Mouse (Mus musculus) CH12.LX (cell line): ENCODE results near the gene Lhpp. TPM values are rescaled to one million over a fixed set of nuclear protein-coding genes. Genes with fewer than 3 reads are reported as not detected.
A peak's percentile ranks its signal among the peaks of the same experiment; 100 is the strongest.

Experiments used
- DNase-seq: peaks from one replicate; pipeline ENCODE4 v3.0.0-alpha.2; 2013; ENCODE audit errors: extremely low read depth
- H3K27ac ChIP-seq: 2 replicates; pipeline ENCODE4 v1.5.1; 2012; ENCODE audit warnings: low read depth, mild to moderate bottlenecking, control low read depth, moderate library complexity; ENCODE audit not compliant: insufficient read depth
- H3K27me3 ChIP-seq: replicated peaks from 2 replicates; pipeline ENCODE3; 2012; ENCODE audit warnings: inconsistent platforms
- H3K36me3 ChIP-seq, 2 experiments: replicated peaks in 1 of 2; 2 replicates each; pipeline versions ENCODE3 to v1.6.1; 2012; ENCODE audit warnings: inconsistent platforms in 1 of 2, low read length in 1 of 2, mild to moderate bottlenecking in 1 of 2, mixed read lengths in 1 of 2, moderate library complexity in 1 of 2; ENCODE audit not compliant: control insufficient read depth in 1 of 2, insufficient read depth in 1 of 2
- H3K4me1 ChIP-seq, 2 experiments: 2 replicates each; pipeline ENCODE4 v1.6.1; 2012; ENCODE audit warnings: inconsistent platforms in 1 of 2, moderate library complexity in 1 of 2; ENCODE audit not compliant: insufficient read depth in 2 of 2, control insufficient read depth in 1 of 2
- H3K4me2 ChIP-seq: 2 replicates; pipeline ENCODE4 v1.6.1; 2012; ENCODE audit warnings: low read depth, mild to moderate bottlenecking, control low read depth; ENCODE audit not compliant: poor library complexity, insufficient read depth, severe bottlenecking
- H3K4me3 ChIP-seq, 3 experiments: fragments of 150-350 bp in 1 of 3; sonication (generic) in 1 of 3; replicated peaks in 1 of 3; 2 replicates each; pipeline versions ENCODE3 to v1.5.1; 2011 to 2012; ENCODE audit warnings: low read depth in 2 of 3, low read length in 2 of 3, mild to moderate bottlenecking in 2 of 3, moderate library complexity in 2 of 3, control low read depth in 1 of 3, improper control_type of control experiment in 1 of 3, inconsistent platforms in 1 of 3, mixed read lengths in 1 of 3; ENCODE audit not compliant: poor library complexity in 1 of 3
- H3K79me2 ChIP-seq: replicated peaks from 2 replicates; pipeline ENCODE4 v1.6.1; 2012; ENCODE audit warnings: mild to moderate bottlenecking, moderate library complexity; ENCODE audit not compliant: control insufficient read depth, poor library complexity, insufficient read depth, severe bottlenecking; ENCODE audit errors: extremely low read depth
- H3K9ac ChIP-seq: 2 replicates; pipeline ENCODE4 v1.6.1; 2012; ENCODE audit warnings: low read depth, mild to moderate bottlenecking, control low read depth, moderate library complexity; ENCODE audit not compliant: insufficient read depth
- H3K9me3 ChIP-seq: replicated peaks from 2 replicates; pipeline ENCODE3; 2012; ENCODE audit warnings: low read length, inconsistent platforms, mixed read lengths
- BHLHE40 ChIP-seq: IDR thresholded peaks from 2 replicates; pipeline ENCODE4 v1.6.1; 2011; ENCODE audit warnings: mild to moderate bottlenecking, low read depth, low read length, improper control_type of control experiment
- CHD1 ChIP-seq: IDR thresholded peaks from 2 replicates; pipeline ENCODE4 v1.6.1; 2012; ENCODE audit warnings: low read depth, low read length, improper control_type of control experiment, inconsistent platforms
- CHD2 ChIP-seq: IDR thresholded peaks from 2 replicates; pipeline ENCODE4 v1.6.1; 2011; ENCODE audit warnings: low read length, improper control_type of control experiment
- CTCF ChIP-seq, 2 experiments: IDR thresholded peaks in 1 of 2; conservative IDR thresholded peaks in 1 of 2; 2 replicates each; pipeline ENCODE4 v1.5.1; 2011 to 2012; ENCODE audit warnings: low read depth in 2 of 2, low read length in 2 of 2, improper control_type of control experiment in 1 of 2, inconsistent platforms in 1 of 2, mild to moderate bottlenecking in 1 of 2, moderate library complexity in 1 of 2
- E2F4 ChIP-seq: IDR thresholded peaks from 2 replicates; pipeline ENCODE4 v1.6.1; 2011; ENCODE audit warnings: low read depth, low read length, improper control_type of control experiment; ENCODE audit not compliant: insufficient replicate concordance
- ELF1 ChIP-seq: IDR thresholded peaks from 2 replicates; pipeline ENCODE4 v1.6.1; 2014; ENCODE audit warnings: low read depth, mild to moderate bottlenecking, inconsistent platforms, low read length, improper control_type of control experiment
- GABPA ChIP-seq: IDR thresholded peaks from 2 replicates; pipeline ENCODE4 v1.6.1; 2012; ENCODE audit warnings: low read depth, low read length, improper control_type of control experiment, inconsistent platforms; ENCODE audit not compliant: insufficient replicate concordance
- HCFC1 ChIP-seq: IDR thresholded peaks from 2 replicates; pipeline ENCODE4 v1.6.1; 2012; ENCODE audit warnings: low read depth, mild to moderate bottlenecking, inconsistent platforms, low read length, improper control_type of control experiment
- JUN ChIP-seq: IDR thresholded peaks from 2 replicates; pipeline ENCODE4 v1.6.1; 2011; ENCODE audit warnings: low read depth, mild to moderate bottlenecking, low read length, improper control_type of control experiment, moderate library complexity; ENCODE audit not compliant: insufficient read depth
- KAT2A ChIP-seq: IDR thresholded peaks from 2 replicates; pipeline ENCODE4 v1.6.1; 2012; ENCODE audit warnings: low read length, improper control_type of control experiment, inconsistent platforms; ENCODE audit not compliant: insufficient replicate concordance
- MAX ChIP-seq: IDR thresholded peaks from 2 replicates; pipeline ENCODE4 v1.6.1; 2011; ENCODE audit warnings: low read length, improper control_type of control experiment
- MAZ ChIP-seq: IDR thresholded peaks from 2 replicates; pipeline ENCODE4 v1.6.1; 2012; ENCODE audit warnings: low read depth, mild to moderate bottlenecking, inconsistent platforms, low read length, improper control_type of control experiment, moderate library complexity
- MEF2A ChIP-seq: IDR thresholded peaks from 2 replicates; pipeline ENCODE4 v1.6.1; 2014; ENCODE audit warnings: low read depth, mild to moderate bottlenecking, inconsistent platforms, low read length, improper control_type of control experiment, borderline replicate concordance
- MXI1 ChIP-seq: IDR thresholded peaks from 2 replicates; pipeline ENCODE4 v1.6.1; 2011; ENCODE audit warnings: mild to moderate bottlenecking, low read depth, low read length, improper control_type of control experiment
- MYC ChIP-seq: IDR thresholded peaks from 2 replicates; pipeline ENCODE4 v1.6.1; 2011; ENCODE audit warnings: low read depth, mild to moderate bottlenecking, improper control_type of control experiment, low read length
- NELFE ChIP-seq: IDR thresholded peaks from 2 replicates; pipeline ENCODE4 v1.6.1; 2011; ENCODE audit warnings: low read depth, low read length, improper control_type of control experiment
- NRF1 ChIP-seq: IDR thresholded peaks from 2 replicates; pipeline ENCODE4 v1.6.1; 2014; ENCODE audit warnings: low read depth, mild to moderate bottlenecking, inconsistent platforms, low read length, improper control_type of control experiment, moderate library complexity
- PAX5 ChIP-seq: IDR thresholded peaks from 2 replicates; pipeline ENCODE4 v1.6.1; 2012; ENCODE audit warnings: low read length, inconsistent platforms, mixed read lengths
- POLR2A ChIP-seq: IDR thresholded peaks from 2 replicates; pipeline ENCODE4 v1.6.1; 2011; ENCODE audit warnings: low read depth, mild to moderate bottlenecking, improper control_type of control experiment, low read length
- POLR2AphosphoS2 ChIP-seq: IDR thresholded peaks from 2 replicates; pipeline ENCODE4 v1.6.1; 2011; ENCODE audit warnings: low read depth, low read length, improper control_type of control experiment
- TCF12 ChIP-seq: IDR thresholded peaks from 2 replicates; pipeline ENCODE4 v1.6.1; 2014; ENCODE audit warnings: low read depth, mild to moderate bottlenecking, inconsistent platforms, low read length, improper control_type of control experiment
- UBTF ChIP-seq: IDR thresholded peaks from 2 replicates; pipeline ENCODE4 v1.6.1; 2012; ENCODE audit warnings: low read depth, mild to moderate bottlenecking, inconsistent platforms, low read length, improper control_type of control experiment, moderate library complexity
- USF2 ChIP-seq: conservative IDR thresholded peaks from 2 replicates; pipeline ENCODE4 v1.6.1; 2011; ENCODE audit warnings: low read depth, low read length, improper control_type of control experiment
- ZC3H11A ChIP-seq: IDR thresholded peaks from 2 replicates; pipeline ENCODE4 v1.6.1; 2012; ENCODE audit warnings: low read depth, mild to moderate bottlenecking, inconsistent platforms, low read length, improper control_type of control experiment
- ZMIZ1 ChIP-seq: IDR thresholded peaks from 2 replicates; pipeline ENCODE4 v1.6.1; 2012; ENCODE audit warnings: low read depth, mild to moderate bottlenecking, inconsistent platforms, low read length, improper control_type of control experiment
- ZNF384 ChIP-seq: IDR thresholded peaks from 2 replicates; pipeline ENCODE4 v1.6.1; 2012; ENCODE audit warnings: low read depth, low read length, improper control_type of control experiment, inconsistent platforms
- dilution Hi-C: fragments of 300-500 bp; cut with MboI; formaldehyde crosslinking; loops from 2 replicates; pipeline ENCODE4 v1.14.3; 2020; ENCODE audit warnings: low sequenced_read_pairs; ENCODE audit not compliant: extremely low pct_unique_long_range_greater_than_20kb, extremely low pct_ligation_motif_present
- in situ Hi-C: fragments of 300-500 bp; cut with MboI; formaldehyde crosslinking; loops from 3 replicates; pipeline ENCODE4 v1.14.3; 2019; ENCODE audit warnings: low sequenced_read_pairs, low pct_ligation_motif_present, low pct_unique_long_range_greater_than_20kb, mixed read lengths
- polyA plus RNA-seq: library from polyadenylated mRNA; unstranded; fragments of >175 nt; gene quantifications from 2 replicates; pipeline ENCODE4 v1.2.1, GENCODE M21; 2012; ENCODE audit warnings: low read depth; ENCODE audit not compliant: insufficient read length
- total RNA-seq, 2 experiments: library from RNA; depleted of rRNA; stranded (reverse); fragments of 300-350 nt in 1 of 2; fragments of >200 nt in 1 of 2; gene quantifications; 2 replicates each; pipeline ENCODE4 v1.2.3; 2012 to 2014

Gene Lhpp
- total and polyA plus RNA-seq, 3 experiments, result 7.8 to 15.4 (median 14.6) TPM

DNA sequence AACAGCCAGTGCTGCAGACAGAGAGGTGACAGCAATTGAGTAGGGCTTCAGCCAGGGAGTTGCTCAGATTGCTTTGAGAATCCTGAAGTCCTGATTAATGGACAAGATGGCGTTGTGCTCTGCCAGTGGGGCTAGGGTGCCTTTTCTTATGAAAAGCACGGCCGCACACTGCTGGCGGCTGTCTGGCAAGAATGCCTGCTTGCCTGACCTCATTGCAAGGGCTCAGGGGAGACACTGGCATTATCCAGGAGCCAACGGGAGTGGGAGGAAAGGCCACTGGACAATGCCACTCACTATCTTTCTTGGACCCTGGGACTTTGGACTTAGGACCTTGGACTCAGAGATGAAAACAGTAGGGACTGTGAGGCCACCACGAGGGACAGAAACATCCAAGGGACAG lies 123.1 kb downstream of the Lhpp start:
- no peaks in the 10 kb centered on the region for H3K27me3 ChIP-seq
- no peak overlapping the region for H3K9ac ChIP-seq
- dilution Hi-C loops, result no loop called here
- in situ Hi-C loops, result no loop called here
- peaks cover 17 to 79% of the 10 kb centered on the region in 2 experiments for H3K36me3 ChIP-seq
- no peak for DNase-seq
- no peaks in the 10 kb centered on the region for H3K9me3 ChIP-seq
- H3K4me2 ChIP-seq, result no peak overlapping the region
- TF ChIP-seq USF2 (no peak), ELF1 (no peak), ZNF384 (no peak), MAX (no peak), CHD1 (no peak), CTCF (conservative IDR thresholded peaks at IDR 0.05 in 1 of 2, IDR thresholded peaks at IDR 0.05 in 1 of 2; ENCODE audit: low read depth in 2 of 2, low read length in 2 of 2) (no peak), KAT2A (no peak), MYC (no peak), BHLHE40 (no peak), MXI1 (no peak), UBTF (no peak), HCFC1 (no peak), MAZ (no peak)
- H3K79me2 ChIP-seq, result no peaks in the 10 kb centered on the region
- H3K4me1 ChIP-seq, result peaks cover 39 to 86% of the 10 kb centered on the region in 2 experiments
- no peak overlapping the region for H3K4me3 ChIP-seq
- no peak overlapping the region for H3K27ac ChIP-seq

- peaks cover 16 to 77% of the 10 kb centered on the region in 2 experiments for H3K36me3 ChIP-seq
- H3K4me1 ChIP-seq, result peaks cover 32 to 79% of the 10 kb centered on the region in 2 experiments
- no peak for TF ChIP-seq TCF12
- no peak for TF ChIP-seq USF2
- dilution Hi-C loops (no loop called here), in situ Hi-C loops (no loop called here)
- no peak overlapping the region for H3K27ac ChIP-seq
- H3K27me3 ChIP-seq, result no peaks in the 10 kb centered on the region
- no peak overlapping the region for H3K4me3 ChIP-seq
- H3K4me2 ChIP-seq, result no peak overlapping the region
- no peak overlapping the region for H3K9ac ChIP-seq
- DNase-seq, result no peak
- no peaks in the 10 kb centered on the region for H3K79me2 ChIP-seq
- H3K9me3 ChIP-seq, result no peaks in the 10 kb centered on the region
Observed at GRCm38 (mm10) chr7:132734222-132734621, 123.8 kb downstream of the Lhpp start.

- H3K79me2 ChIP-seq, result no peaks in the 10 kb centered on the region
- H3K4me2 ChIP-seq, result peak overlapping the region; percentile 39
- H3K9ac ChIP-seq, result peak overlapping the region; percentile 67
- H3K36me3 ChIP-seq, result peaks cover 21 to 78% of the 10 kb centered on the region in 2 experiments
- DNase-seq, result peak; percentile 96
- H3K27ac ChIP-seq, result peak overlapping the region; percentile 60
- H3K4me3 ChIP-seq, result no peak overlapping the region
- H3K9me3 ChIP-seq, result no peaks in the 10 kb centered on the region
- peaks cover 25 to 70% of the 10 kb centered on the region in 2 experiments for H3K4me1 ChIP-seq
- dilution Hi-C loops (no loop called here), in situ Hi-C loops (no loop called here)
- H3K27me3 ChIP-seq, result no peaks in the 10 kb centered on the region
- TF ChIP-seq POLR2A (no peak; the same call in 1 of the 2 replicates), HCFC1 (peak; percentile 69), JUN (no peak), PAX5 (no peak), ZC3H11A (peak; percentile 60; the same call in 1 of the 2 replicates), MYC (peak; percentile 73; the same call in 1 of the 2 replicates), NELFE (peak; percentile 65; the same call in 1 of the 2 replicates), CHD1 (no peak), NRF1 (0 out of 2 replicates have a peak, but pooled peaks have one; percentile 18), MXI1 (peak; percentile 47; the same call in 1 of the 2 replicates), GABPA (no peak), E2F4 (no peak), MEF2A (peak; percentile 76; the same call in 1 of the 2 replicates), KAT2A (no peak), POLR2AphosphoS2 (no peak), MAZ (peak; percentile 77), CHD2 (peak; percentile 88), ZMIZ1 (no peak)
Observed at GRCm38 (mm10) chr7:132735145-132735544, 124.7 kb downstream of the Lhpp start.
